ENCODE assay signal across 7 mouse cellular contexts in the genomic region with DNA sequence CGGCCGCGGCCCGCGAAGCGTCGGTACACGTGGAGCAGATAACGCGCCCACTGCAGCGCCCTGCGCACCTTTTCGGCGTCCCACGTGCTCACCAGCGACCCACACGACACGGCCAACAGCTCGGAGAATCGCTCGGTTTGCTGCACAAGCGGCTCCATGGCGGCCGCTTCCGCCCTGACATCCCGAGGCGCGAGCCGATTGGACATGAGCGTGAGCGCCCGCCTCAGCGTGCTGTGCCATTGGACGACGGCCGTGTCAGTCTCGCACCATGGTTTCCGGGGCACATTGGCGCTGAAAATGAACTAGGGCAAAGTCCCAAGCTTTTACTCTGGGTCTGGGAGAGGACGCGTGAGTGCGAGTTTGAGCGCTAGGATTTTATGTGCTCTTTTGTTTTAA. TPM values are rescaled to one million over a fixed set of nuclear protein-coding genes. Genes with fewer than 3 reads are reported as not detected.
DNase-seq lines count a peak whose midpoint lies in the region; ATAC-seq lines count a peak whose summit lies in the region.

A gene (minus strand): TSS at position 171 of the 396 bp plus-strand sequence.

- H3K9ac ChIP-seq in intestine, embryonic 16.5 days (ENCODE audit: low read depth, low read length): peak within 1 kb of the TSS; percentile 89
- H3K9ac ChIP-seq in midbrain, embryonic 11.5 days (ENCODE audit: low read length): peak within 1 kb of the TSS; percentile 81

- DNase-seq in adrenal gland, adult 8-10 months: peak; percentile 96
- peak; percentile 95 for DNase-seq in embryo, embryonic 9.5 days (ENCODE audit: extremely low spot score)
- peak; percentile 94 to 96 for DNase-seq in gastrocnemius, postnatal 4 days (ENCODE audit: low spot score in 2 of 2)
- peak; percentile 98 to 99 for DNase-seq in left cerebral cortex, postnatal 36 days (ENCODE audit: low spot score in 2 of 2)
- DNase-seq in midbrain, embryonic 11.5 days (ENCODE audit: low spot score, missing footprints): peak; percentile 99
- peak; percentile 92 for DNase-seq in skeletal muscle tissue, adult 2 months (ENCODE audit: low read depth, low spot score)

- ATAC-seq in intestine, embryonic 16.5 days: peak; percentile 99
- peak; percentile 99 for ATAC-seq in midbrain, embryonic 11.5 days (ENCODE audit: low FRiP score)

- peaks cover 8% of the 10 kb centered on the region for H3K4me1 ChIP-seq in intestine, embryonic 16.5 days (ENCODE audit: control insufficient read depth, insufficient read depth, low read length)
- peaks cover 11% of the 10 kb centered on the region for H3K4me1 ChIP-seq in midbrain, embryonic 11.5 days (ENCODE audit: control insufficient read depth, insufficient read depth, low read length)

- no peaks in the 10 kb centered on the region for H3K36me3 ChIP-seq in intestine, embryonic 16.5 days (ENCODE audit: control insufficient read depth, insufficient read depth, low read length)
- H3K36me3 ChIP-seq in midbrain, embryonic 11.5 days (ENCODE audit: control insufficient read depth, insufficient read depth, low read length): peaks cover 2% of the 10 kb centered on the region; the same call in 1 of the 2 replicates

- H3K4me2 ChIP-seq in intestine, embryonic 16.5 days (ENCODE audit: low read depth, low read length): peak within 1 kb of the TSS; percentile 81
- peak within 1 kb of the TSS; percentile 64 for H3K4me2 ChIP-seq in midbrain, embryonic 11.5 days

- WGBS in intestine, embryonic 16.5 days: under 1% methylated on average over 40 of the region's 43 CpGs
- under 1% methylated on average over 33 of the region's 43 CpGs for WGBS in midbrain, embryonic 11.5 days

- intact Hi-C loops in left cerebral cortex, postnatal 36 days (cut with DNase I): loop anchor here (10.0 kb wide), 1 partner anchor 113 kb away; no protein-coding TSS in a partner anchor

- no peaks in the 10 kb centered on the region for H3K9me3 ChIP-seq in intestine, embryonic 16.5 days (ENCODE audit: control insufficient read depth, low read length)
- H3K9me3 ChIP-seq in midbrain, embryonic 11.5 days (ENCODE audit: control insufficient read depth, low read length): no peaks in the 10 kb centered on the region

- H3K27ac ChIP-seq in intestine, embryonic 16.5 days (ENCODE audit: low read length): peak within 1 kb of the TSS; percentile 97
- peak within 1 kb of the TSS; percentile 86 for H3K27ac ChIP-seq in midbrain, embryonic 11.5 days (ENCODE audit: low read depth, low read length)

- H3K4me3 ChIP-seq in intestine, embryonic 16.5 days (ENCODE audit: low read length): peak within 1 kb of the TSS; percentile 79
- peak within 1 kb of the TSS; percentile 62 for H3K4me3 ChIP-seq in midbrain, embryonic 11.5 days (ENCODE audit: low read depth, low read length)

- no peaks in the 10 kb centered on the region for H3K27me3 ChIP-seq in intestine, embryonic 16.5 days (replicated peaks; ENCODE audit: control insufficient read depth, insufficient read depth, low read length)
- H3K27me3 ChIP-seq in midbrain, embryonic 11.5 days (ENCODE audit: control insufficient read depth, insufficient read depth, low read length): no peaks in the 10 kb centered on the region

RNA-seq across cellular contexts. Expression of the gene that starts here (rescaled TPM):
- total RNA-seq in adrenal gland, adult 8-10 months (2022): 10 to 100 TPM; 10.5 to 16.5 (median 13.5) TPM
- total RNA-seq in gastrocnemius, postnatal 4 days (2021): 1 to 10 TPM; 4.4 to 5.5 TPM
- polyA plus RNA-seq in intestine, embryonic 16.5 days (2015; fragmentation: Nextera tagmentation; extraction: Ambion mirVana): 1.0 and 1.4 TPM in 2 replicates
- total RNA-seq in left cerebral cortex, postnatal 36 days (2021): 1 to 10 TPM; 3.1 to 6.2 TPM
- 14.3 and 14.4 TPM in 2 replicates for polyA plus RNA-seq in midbrain, embryonic 11.5 days (2014; fragmentation: Nextera tagmentation; extraction: Ambion mirVana)

Comparison
In these comparisons a context has a peak if more than half of its experiments do, and no peak if none do; other contexts are left out.
1. Peak in every context shown above with its lines: DNase-seq, ATAC-seq, H3K4me3 ChIP-seq and H3K27ac ChIP-seq.